Mouse (Mus musculus): ENCODE results near the gene Fgb. TPM values are rescaled to one million over a fixed set of nuclear protein-coding genes. Genes with fewer than 3 reads are reported as not detected.

Gene Fgb
- polyA plus RNA-seq, 1 experiment from 2014 or later: 2.2 TPM

DNA sequence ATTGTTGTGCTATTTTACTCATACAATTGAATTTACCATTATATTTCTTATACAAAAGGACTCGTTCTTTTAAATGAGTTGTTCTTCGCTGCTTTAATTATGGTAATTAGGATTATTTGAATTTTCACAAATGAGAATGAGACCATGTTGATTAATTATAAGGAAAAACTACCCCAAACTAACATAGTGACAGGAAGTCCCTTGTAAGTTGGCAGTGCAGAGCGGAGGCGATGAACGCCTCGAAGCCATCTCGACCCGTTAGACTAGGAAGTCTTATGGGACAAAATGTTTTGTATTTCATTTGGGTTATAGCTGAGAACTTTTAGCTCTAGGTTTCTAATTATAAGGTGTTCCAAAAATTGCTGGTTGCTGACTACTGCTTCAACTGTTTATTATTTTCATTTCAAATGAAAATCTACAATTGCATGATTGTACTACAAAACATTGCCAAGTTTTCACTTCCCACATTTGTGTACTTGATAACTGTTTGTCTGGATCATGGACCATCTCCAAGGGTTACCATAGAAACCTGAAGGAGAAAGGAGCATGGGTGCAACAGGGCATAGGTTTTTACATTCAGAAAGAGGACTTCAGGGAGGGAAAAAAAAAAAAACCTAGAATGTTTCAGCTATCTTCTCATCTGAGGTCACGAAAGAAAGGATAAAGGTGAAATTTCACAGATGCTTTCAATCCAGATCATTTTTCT is 22.0 kb downstream of the Fgb start:
- Histone ChIP-seq H3K27me3 (replicated peaks) (no peaks in the 10 kb centered on the region), H3K9me3 (replicated peaks) (no peaks in the 10 kb centered on the region), H3K4me2 (no peak overlapping the region), H3K4me3 (no peak overlapping the region), H3K4me1 (replicated peaks) (no peaks in the 10 kb centered on the region), H3K27ac (ENCODE audit: poor library complexity, severe bottlenecking) (no peak overlapping the region), H3K36me3 (no peaks in the 10 kb centered on the region), H3K9ac (no peak overlapping the region)
- no peak for ATAC-seq (ENCODE audit: insufficient number of reproducible peaks, low FRiP score)
- 87% methylated on average over 9 of the region's 9 CpGs for WGBS

DNA sequence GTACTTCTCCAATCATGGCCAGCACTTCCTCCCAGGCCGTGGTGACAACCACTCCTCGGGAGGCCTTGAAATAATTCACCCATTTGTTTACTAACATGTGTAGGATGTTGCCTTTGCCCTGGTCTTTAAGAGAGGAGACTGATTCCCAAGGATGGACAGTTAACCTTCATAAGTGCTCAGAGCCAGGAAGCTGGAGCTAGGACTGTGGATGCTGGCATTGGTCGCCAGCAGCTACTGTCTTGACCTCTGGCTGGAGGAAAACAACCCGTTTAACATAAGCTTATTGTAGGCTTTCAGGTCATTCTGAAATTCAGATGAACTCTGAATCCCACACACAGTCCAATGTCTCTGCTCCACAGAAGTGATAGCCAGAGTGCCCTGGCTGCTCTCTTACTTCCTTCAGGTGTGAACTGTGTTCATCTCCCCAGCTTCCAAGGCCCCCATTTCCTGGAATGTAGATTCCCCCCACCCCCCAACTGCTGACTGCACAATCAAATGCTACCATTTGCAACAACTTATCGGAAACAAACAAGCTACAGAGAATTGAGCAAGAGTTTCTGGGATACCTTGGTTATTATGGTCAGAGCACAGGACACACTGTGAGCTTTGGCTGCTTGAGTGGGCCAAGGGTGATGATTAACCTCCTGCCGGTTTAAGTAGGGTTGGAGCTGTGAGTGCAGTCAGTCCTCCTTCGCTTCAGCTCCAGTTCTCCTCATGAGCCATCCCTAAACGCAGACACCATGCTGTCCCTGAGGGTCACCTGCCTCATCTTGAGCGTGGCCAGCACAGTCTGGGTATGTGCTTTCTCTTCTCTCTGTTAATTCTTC is 24.0 kb downstream of the Fgb start, which contains the start of gene Fga:
Gene Fga (plus strand): TSS at position 602 of the 827 bp plus-strand sequence.
- Histone ChIP-seq H3K4me1 (replicated peaks) (no peaks in the 10 kb centered on the region), H3K9ac (no peak within 1 kb of the TSS), H3K9me3 (replicated peaks) (no peaks in the 10 kb centered on the region), H3K27me3 (replicated peaks) (no peaks in the 10 kb centered on the region), H3K27ac (ENCODE audit: poor library complexity, severe bottlenecking) (no peak within 1 kb of the TSS), H3K4me2 (no peak within 1 kb of the TSS), H3K4me3 (no peak within 1 kb of the TSS), H3K36me3 (no peaks in the 10 kb centered on the region)
- no peak for ATAC-seq (ENCODE audit: insufficient number of reproducible peaks, low FRiP score)
- 67% methylated on average over 9 of the region's 9 CpGs for WGBS

DNA sequence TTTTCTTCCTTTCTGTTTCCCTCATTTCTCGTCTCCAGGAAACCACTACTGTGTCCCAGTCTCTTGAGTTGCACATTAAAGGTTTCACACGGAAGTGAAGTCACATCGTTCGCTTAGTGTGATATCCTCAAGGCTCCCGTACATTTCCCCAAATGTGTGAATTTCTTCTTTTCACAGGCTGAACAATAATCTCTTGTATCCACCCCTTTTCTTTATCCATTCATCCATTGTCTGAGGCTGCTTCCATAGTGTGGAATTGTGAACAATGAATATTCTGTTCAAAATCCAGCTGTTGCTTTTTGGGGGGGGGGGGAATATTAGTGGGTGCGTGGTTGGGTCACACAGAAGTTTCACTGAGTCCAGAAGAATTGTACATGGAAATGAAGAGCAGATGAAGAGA is 24.6 kb downstream of the Fgb start:
- Histone ChIP-seq H3K36me3 (no peaks in the 10 kb centered on the region), H3K4me3 (no peak overlapping the region), H3K9ac (no peak overlapping the region), H3K27ac (ENCODE audit: poor library complexity, severe bottlenecking) (no peak overlapping the region), H3K9me3 (replicated peaks) (no peaks in the 10 kb centered on the region), H3K27me3 (replicated peaks) (no peaks in the 10 kb centered on the region), H3K4me1 (replicated peaks) (no peaks in the 10 kb centered on the region), H3K4me2 (no peak overlapping the region)
- ATAC-seq (ENCODE audit: insufficient number of reproducible peaks, low FRiP score): no peak
- 73% methylated on average over 6 of the region's 6 CpGs for WGBS

DNA sequence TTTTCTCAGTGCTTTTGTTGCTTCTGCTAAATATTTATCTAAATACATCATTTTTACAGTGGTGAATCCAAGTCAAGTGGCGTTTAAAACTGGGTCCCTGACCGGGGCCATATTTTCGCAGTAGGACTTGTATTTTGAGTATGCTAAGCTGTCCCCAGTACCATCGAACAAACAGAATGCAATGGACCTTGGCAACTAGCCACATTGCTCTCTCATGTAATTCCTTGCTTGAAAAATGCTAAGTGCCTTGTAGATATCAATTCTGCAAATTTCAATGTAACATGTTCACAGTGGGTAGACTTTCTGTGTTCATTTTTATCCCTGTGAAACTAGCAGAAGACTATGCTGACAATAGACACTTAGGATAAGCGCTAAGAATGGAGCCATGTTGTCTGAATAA is 28.5 kb downstream of the Fgb start:
- WGBS: 81% methylated on average over 5 of the region's 5 CpGs
- no peak for ATAC-seq (ENCODE audit: insufficient number of reproducible peaks, low FRiP score)
- no peak overlapping the region for H3K4me3 ChIP-seq

DNA sequence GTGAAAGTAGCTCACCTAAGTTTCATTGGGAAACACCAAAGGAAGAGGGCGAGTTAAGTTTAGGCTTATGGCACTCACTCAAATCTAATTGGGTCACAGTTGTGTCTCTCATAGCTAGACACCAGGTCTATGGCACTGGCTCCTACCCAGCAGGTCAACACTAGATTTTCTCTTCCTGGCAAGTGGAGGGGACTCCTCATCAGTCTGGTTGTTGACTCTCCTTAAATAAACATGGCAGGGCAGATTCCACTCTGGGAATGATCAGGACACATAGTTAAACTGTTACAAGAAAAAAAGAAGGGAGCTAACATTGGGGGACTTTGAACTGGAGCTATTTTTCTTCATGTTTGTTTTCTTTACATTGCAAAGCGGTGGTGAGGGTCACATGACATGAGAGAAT is 29.3 kb downstream of the Fgb start:
- 81% methylated on average over 2 of the region's 2 CpGs for WGBS
- H3K36me3 ChIP-seq: no peaks in the 10 kb centered on the region

More for the DNA sequence above, 28.5 kb downstream of the Fgb start:
- Histone ChIP-seq H3K36me3 (no peaks in the 10 kb centered on the region), H3K27ac (ENCODE audit: poor library complexity, severe bottlenecking) (no peak overlapping the region), H3K4me2 (no peak overlapping the region), H3K27me3 (replicated peaks) (no peaks in the 10 kb centered on the region), H3K9me3 (replicated peaks) (no peaks in the 10 kb centered on the region), H3K9ac (no peak overlapping the region), H3K4me1 (replicated peaks) (no peaks in the 10 kb centered on the region)

DNA sequence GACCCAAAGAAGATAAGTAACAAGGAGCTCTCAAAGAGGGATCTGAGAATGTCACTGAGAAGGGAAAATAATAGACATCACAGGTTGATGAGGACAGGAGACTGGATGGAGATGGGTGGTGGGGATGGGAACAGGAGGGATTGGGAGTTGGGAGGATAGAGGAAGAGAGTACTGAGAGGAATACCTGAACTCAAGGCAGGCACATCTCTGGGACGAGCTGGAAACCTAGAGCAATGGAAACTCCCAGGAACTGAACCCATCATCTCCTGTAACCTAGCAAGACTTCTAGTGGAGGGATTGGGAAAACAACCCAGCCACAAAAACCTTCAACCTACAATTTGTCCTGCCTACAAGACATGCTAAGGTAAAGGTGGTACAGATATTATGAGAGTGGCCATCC is 33.4 kb downstream of the Fgb start:
- no peaks in the 10 kb centered on the region for H3K36me3 ChIP-seq
- no peak for ATAC-seq (ENCODE audit: insufficient number of reproducible peaks, low FRiP score)
- H3K4me2 ChIP-seq: no peak overlapping the region
- no peaks in the 10 kb centered on the region for H3K9me3 ChIP-seq (replicated peaks)
- H3K9ac ChIP-seq: no peak overlapping the region
- H3K4me1 ChIP-seq (replicated peaks): no peaks in the 10 kb centered on the region
- no peak overlapping the region for H3K4me3 ChIP-seq
- no peaks in the 10 kb centered on the region for H3K27me3 ChIP-seq (replicated peaks)
- H3K27ac ChIP-seq (ENCODE audit: poor library complexity, severe bottlenecking): no peak overlapping the region
- 74% methylated on average over 1 of the region's 1 CpGs for WGBS

More for the DNA sequence above, 29.3 kb downstream of the Fgb start:
- Histone ChIP-seq H3K27me3 (replicated peaks) (no peaks in the 10 kb centered on the region), H3K9me3 (replicated peaks) (no peaks in the 10 kb centered on the region), H3K4me1 (replicated peaks) (no peaks in the 10 kb centered on the region), H3K4me2 (no peak overlapping the region), H3K4me3 (no peak overlapping the region), H3K27ac (ENCODE audit: poor library complexity, severe bottlenecking) (no peak overlapping the region), H3K9ac (no peak overlapping the region)
- ATAC-seq (ENCODE audit: insufficient number of reproducible peaks, low FRiP score): no peak

- 85% methylated on average over 10 of the region's 10 CpGs for WGBS
- H3K9ac ChIP-seq: no peak overlapping the region
- ATAC-seq (ENCODE audit: insufficient number of reproducible peaks, low FRiP score): no peak
- H3K4me3 ChIP-seq: no peak overlapping the region
- no peaks in the 10 kb centered on the region for H3K27me3 ChIP-seq (replicated peaks)
- H3K4me2 ChIP-seq: no peak overlapping the region
- no peaks in the 10 kb centered on the region for H3K9me3 ChIP-seq (replicated peaks)
- no peaks in the 10 kb centered on the region for H3K36me3 ChIP-seq
- H3K4me1 ChIP-seq (replicated peaks): no peaks in the 10 kb centered on the region
- no peak overlapping the region for H3K27ac ChIP-seq (ENCODE audit: poor library complexity, severe bottlenecking)
Observed at GRCm38 (mm10) chr3:83013951-83014350, 35.7 kb downstream of the Fgb start.

GRCm38 (mm10) chr3:83012636-83013035 is 37.0 kb downstream of the Fgb start:
- no peaks in the 10 kb centered on the region for H3K4me1 ChIP-seq (replicated peaks)
- H3K36me3 ChIP-seq: no peaks in the 10 kb centered on the region
- H3K9me3 ChIP-seq (replicated peaks): no peaks in the 10 kb centered on the region
- no peak overlapping the region for H3K27ac ChIP-seq (ENCODE audit: poor library complexity, severe bottlenecking)
- ATAC-seq (ENCODE audit: insufficient number of reproducible peaks, low FRiP score): no peak
- H3K4me2 ChIP-seq: no peak overlapping the region
- no peaks in the 10 kb centered on the region for H3K27me3 ChIP-seq (replicated peaks)
- 84% methylated on average over 19 of the region's 19 CpGs for WGBS
- H3K4me3 ChIP-seq: no peak overlapping the region
- H3K9ac ChIP-seq: no peak overlapping the region

DNA sequence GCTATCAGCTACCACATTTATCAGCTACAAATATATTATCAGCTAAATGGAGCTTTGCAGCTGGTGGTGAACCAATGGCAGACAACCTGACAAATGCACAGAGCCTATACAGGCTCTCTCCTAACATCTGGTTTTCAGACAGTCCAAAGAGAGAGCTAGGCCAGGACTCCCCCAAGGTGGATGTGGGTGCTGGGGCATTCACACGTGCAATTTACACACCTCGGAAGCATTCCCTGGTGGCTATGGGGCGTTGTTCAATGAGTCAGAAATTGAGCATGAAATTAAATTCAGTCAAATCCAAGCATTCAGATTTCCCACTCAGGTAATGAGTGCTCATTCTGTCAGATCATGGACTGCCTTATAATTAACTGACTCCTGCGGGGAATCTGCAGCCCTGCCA is 38.1 kb downstream of the Fgb start:
- no peak overlapping the region for H3K4me3 ChIP-seq
- H3K36me3 ChIP-seq: no peaks in the 10 kb centered on the region
- H3K27me3 ChIP-seq (replicated peaks): no peaks in the 10 kb centered on the region
- ATAC-seq (ENCODE audit: insufficient number of reproducible peaks, low FRiP score): no peak
- no peak overlapping the region for H3K9ac ChIP-seq
- H3K9me3 ChIP-seq (replicated peaks): no peaks in the 10 kb centered on the region
- H3K27ac ChIP-seq (ENCODE audit: poor library complexity, severe bottlenecking): no peak overlapping the region
- WGBS: 84% methylated on average over 4 of the region's 4 CpGs
- H3K4me2 ChIP-seq: no peak overlapping the region
- no peaks in the 10 kb centered on the region for H3K4me1 ChIP-seq (replicated peaks)

DNA sequence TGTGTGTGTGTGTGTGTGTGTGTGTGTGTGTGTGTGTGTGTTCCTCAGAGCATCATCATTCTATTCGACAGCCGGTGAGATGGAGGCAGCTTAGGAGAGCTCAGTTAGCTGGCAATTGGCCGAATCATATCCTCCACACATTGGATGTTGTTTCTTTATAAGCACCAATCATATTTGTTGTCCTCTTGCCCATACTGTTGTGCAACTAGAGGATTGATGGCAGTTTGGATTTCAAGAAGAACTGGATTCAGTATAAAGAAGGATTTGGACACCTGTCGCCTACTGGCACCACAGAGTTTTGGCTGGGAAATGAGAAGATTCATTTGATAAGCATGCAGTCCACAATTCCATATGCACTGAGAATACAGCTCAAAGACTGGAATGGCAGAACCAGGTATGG is 38.5 kb downstream of the Fgb start:
- no peaks in the 10 kb centered on the region for H3K27me3 ChIP-seq (replicated peaks)

DNA sequence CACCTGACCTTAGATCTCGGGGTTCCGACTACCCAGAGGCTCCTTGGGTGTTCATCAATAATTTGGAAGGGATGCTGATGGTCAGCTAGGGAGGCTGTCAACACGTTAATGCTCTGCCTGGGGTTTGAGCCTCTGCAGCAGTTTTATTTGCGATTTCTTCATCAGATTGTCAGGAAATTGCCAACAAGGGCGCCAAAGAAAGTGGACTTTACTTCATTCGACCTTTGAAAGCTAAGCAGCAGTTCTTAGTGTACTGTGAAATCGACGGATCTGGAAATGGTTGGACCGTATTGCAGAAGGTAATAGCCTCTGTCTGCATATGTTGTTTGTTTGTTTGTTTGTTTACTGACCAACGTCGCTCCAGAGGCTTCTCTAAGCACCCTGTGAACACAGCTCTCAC is 39.4 kb downstream of the Fgb start:
- Histone ChIP-seq H3K4me2 (no peak overlapping the region), H3K9ac (no peak overlapping the region), H3K4me1 (replicated peaks) (no peaks in the 10 kb centered on the region), H3K36me3 (no peaks in the 10 kb centered on the region), H3K27ac (ENCODE audit: poor library complexity, severe bottlenecking) (no peak overlapping the region), H3K27me3 (replicated peaks) (no peaks in the 10 kb centered on the region), H3K4me3 (no peak overlapping the region), H3K9me3 (replicated peaks) (no peaks in the 10 kb centered on the region)
- WGBS: 76% methylated on average over 11 of the region's 11 CpGs
- no peak for ATAC-seq (ENCODE audit: insufficient number of reproducible peaks, low FRiP score)

More for the DNA sequence above, 38.5 kb downstream of the Fgb start:
- no peak overlapping the region for H3K4me2 ChIP-seq
- H3K9ac ChIP-seq: no peak overlapping the region
- H3K27ac ChIP-seq (ENCODE audit: poor library complexity, severe bottlenecking): no peak overlapping the region
- 85% methylated on average over 4 of the region's 4 CpGs for WGBS
- no peaks in the 10 kb centered on the region for H3K4me1 ChIP-seq (replicated peaks)
- no peak overlapping the region for H3K4me3 ChIP-seq
- H3K36me3 ChIP-seq: no peaks in the 10 kb centered on the region
- no peaks in the 10 kb centered on the region for H3K9me3 ChIP-seq (replicated peaks)
- no peak for ATAC-seq (ENCODE audit: insufficient number of reproducible peaks, low FRiP score)
